Mouse (Mus musculus): Measurements from ENCODE around the gene Sord.
A peak's percentile ranks its signal among the peaks of the same experiment; 100 is the strongest.

Sord gene

DNA sequence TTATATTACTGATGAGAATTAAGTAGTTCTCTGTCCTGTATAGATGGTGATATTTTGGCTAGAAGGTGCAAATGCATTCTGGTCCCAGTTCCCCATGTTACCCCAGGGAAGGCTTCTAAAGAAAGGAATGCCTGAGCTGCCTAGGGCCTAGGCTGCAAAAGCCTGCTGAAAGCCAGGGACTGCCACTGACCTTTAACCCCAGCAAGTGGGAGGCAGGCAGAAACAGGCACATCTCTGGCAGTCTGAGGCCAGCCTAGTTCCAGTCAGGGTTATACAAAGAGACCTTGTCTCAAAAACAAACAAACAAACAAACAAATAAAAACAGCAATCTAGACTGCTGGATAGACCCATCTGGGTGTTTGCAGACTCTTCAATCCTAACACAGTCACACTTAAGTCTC lies 6.2 kb downstream of the Sord start:
- no peak for DNase-seq (ENCODE audit: low read depth, low spot score)

DNA sequence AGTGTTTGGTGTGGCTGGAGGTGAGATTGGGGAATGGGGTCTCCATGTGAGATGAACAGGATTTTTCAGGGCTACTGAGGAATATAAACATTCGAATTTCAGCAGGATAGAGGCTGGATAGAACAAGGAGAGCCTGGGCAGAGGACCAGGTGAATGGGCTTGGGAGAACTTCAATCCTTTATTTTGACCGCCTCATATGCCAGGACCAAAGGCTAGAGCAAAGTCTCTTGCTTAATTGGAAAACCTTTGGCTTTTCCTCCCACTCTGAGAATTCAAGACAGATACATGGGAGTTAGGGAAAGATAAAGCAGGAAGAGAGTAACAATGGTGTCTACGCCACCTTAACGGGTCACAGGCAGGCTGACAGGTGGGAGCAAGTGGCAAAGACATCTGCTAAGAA lies 6.7 kb downstream of the Sord start:
- no peak for DNase-seq (ENCODE audit: low read depth, low spot score)

DNA sequence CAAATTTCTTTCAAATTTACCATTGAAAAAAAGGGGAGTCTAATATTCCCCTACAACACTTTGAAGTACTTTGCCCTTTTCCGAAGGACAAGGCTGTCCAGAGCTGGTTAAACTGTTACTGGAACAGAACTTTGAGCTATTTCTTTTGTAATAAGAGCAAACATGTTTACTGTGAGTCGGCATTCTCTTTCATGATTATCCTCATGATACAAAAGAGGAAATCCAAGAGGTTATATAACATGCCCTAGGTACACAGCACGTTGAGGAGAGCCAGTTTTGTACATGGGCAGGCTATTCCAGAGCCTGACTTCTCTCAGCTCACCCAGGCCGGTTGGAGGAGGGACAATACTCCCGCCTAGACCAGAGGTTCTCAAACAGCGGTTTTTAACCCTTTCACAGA lies 7.4 kb downstream of the Sord start:
- no peak for DNase-seq (ENCODE audit: low read depth, low spot score)

DNA sequence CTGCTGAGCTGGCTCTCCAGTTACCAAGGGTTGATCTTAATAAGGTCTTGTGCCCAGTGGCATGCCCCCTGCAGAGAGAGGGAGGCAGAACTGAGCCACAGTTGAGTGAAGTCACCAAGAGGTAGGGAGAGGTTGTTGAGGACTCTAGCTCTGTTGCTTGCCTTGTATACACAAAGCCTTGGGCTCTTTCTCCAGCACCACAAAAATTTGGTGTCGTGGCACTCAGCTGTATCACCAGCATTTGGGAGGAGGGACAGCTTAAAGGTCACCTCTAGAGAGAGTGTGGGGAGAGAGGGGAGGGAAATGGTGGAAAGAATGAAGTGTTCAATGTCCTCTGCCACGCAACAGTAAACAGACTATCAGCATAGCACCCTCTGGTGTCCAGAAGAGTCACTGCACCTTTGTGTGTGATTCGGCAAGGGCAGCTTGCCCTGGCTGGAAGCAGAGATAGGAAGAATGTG lies 9.2 kb downstream of the Sord start:
- peak; percentile 85 for DNase-seq (ENCODE audit: low read depth, low spot score)

DNA sequence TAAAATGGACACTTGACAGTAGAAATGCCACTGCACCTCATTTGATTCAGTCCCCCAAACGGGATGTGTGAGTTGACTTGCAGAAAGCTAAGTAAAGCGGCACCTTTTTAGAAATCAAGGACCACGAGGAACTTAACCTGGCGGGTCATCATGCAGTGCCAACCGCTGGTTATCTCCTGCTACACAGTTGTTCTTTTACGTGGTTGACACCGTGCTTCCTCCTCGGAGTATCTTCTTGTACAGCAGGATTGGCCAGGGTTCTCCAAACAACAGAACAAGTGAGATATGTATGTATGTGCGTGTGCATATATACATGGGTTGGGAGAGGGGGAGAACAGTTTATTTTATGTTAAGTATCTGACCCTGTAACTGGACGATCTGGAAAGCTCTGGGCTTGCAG lies 13.2 kb downstream of the Sord start:
- DNase-seq (ENCODE audit: low read depth, low spot score): no peak

DNA sequence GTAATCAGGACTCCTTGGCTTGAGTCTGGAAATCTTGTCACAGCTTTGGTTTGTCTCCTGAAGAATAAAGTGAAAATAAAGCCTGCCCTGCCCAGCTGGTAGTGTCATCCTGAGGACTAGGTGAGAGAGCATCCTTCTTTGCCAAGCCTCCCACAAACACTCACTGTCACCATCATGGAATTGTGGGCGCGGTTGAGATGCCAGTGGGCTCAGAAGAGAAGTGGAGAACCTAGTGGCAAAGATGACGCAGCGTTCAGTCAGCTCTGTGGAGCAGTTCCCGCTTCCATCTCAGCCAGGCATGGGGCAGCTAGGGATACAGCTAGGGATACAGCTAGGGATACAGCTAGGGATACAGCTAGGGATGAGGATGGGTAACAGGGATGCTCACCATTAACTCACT lies 21.4 kb downstream of the Sord start:
- DNase-seq (ENCODE audit: low read depth, low spot score): no peak

DNA sequence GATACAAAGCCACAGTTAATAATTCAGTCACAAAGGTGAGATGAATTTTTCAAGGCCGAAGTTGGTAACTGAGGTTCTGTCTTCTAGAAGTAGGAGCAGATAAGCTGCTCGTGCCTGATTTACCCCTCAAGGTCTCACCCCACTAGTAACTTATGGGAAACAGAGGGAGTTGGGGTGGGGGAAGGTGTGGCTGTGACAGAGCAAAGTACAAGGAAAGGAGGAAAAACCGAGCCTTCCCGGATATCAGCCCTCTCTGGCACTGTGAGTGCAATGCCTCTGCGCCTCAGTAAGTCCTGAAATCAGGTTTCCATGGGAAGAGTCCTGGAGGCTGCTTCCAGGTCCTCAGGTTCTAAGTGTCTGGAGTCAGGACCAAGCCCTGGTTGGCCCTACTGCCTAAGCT lies 26.2 kb downstream of the Sord start:
- no peak for DNase-seq (ENCODE audit: low read depth, low spot score)

DNA sequence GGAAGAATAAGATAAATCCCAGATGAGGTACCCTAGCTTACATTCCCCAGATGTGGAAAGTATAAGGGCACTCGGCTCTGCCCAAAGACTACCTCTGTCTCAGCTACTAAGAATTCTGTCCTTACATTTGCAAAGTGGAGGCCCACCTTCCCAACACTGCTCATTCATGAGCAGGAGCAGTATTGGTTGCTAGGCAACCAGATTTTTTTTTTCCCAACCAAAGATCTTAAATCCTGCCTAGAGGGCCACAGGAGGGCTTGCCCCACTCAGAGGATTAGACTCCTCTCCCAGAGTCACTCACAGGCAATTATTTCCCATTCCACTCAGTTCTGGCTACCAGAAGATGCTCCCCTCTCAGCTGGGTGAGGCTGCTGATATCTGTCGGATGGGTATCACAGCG lies 30.1 kb downstream of the Sord start:
- peak; percentile 20 for DNase-seq (ENCODE audit: low read depth, low spot score)

DNA sequence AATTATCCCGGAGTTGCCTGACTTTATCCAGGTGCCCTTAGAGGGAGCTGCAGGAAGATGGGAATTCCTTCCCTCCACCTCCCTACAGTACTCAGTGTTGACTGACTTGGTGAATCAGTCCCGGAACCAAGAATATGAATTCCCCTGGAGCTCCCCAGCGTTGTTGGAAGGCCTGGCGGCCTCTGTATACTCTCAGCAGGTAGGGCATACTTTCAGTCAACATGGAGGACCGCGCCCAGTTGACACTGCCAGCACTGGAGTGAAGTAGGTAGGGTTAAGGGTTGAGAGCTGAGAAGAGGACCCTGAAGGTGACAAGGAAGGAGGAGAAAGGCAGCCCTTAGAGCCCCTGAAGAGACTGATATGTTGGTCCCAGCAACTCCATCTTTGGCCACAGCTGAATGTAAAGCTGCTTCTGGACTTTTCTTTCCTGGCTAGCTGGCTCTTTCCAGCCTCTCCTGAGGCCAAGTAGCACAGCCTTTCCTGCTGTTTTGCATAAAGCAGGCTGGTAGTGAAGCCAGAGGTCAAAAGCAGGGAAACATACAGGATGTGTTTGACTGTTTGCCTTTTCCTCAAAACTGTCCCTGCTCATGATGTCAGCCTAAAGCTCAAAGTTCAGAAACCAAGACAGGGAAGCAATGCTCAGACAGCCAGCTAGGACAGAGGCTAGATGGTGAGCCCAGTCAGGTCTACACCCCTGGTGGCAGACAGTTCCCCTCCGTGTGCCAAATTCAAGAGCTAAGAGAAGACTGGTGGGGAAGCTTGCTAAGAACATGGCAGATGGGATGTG lies 32.1 kb downstream of the Sord start:
- DNase-seq (ENCODE audit: low read depth, low spot score): no peak

DNA sequence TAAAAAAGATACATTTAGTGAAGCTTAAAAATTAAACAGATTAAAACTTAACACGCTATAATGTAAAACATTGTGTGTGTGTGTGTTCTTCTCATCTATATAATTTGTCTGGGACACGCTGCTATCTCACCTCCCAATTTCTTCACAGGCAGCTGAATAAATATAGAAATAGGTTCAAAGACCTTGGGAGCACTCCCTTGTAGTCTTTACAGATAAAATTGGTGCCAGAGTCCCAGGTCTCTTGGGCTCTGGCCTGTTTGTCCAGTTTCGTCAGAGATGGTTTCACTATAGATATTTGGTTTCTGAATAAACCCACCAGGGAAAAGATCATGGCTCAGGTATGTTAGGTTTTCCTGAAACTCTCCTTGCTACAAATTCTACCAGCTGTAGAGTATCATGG lies 44.2 kb downstream of the Sord start:
- no peak for DNase-seq (ENCODE audit: low read depth, low spot score)

DNA sequence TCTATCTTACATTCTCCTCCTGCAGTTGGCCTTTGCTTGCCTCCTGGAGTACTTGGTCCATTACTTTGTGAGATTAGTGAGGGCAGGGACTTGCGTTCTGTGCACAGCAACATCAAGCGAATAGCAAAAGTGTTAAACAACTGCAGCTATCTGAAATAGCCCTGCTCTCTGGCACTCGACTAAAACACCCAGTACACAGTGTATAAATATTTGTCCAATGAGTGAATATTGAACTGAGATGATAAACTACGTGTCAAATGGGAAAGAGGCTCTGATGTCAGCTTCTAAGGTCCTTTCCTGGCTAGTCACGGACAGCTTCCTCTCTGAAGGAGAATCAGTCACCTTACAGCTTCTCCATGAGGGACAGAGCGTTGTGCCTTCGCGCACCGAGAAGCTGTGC lies 49.5 kb downstream of the Sord start:
- no peak for DNase-seq (ENCODE audit: low read depth, low spot score)

DNA sequence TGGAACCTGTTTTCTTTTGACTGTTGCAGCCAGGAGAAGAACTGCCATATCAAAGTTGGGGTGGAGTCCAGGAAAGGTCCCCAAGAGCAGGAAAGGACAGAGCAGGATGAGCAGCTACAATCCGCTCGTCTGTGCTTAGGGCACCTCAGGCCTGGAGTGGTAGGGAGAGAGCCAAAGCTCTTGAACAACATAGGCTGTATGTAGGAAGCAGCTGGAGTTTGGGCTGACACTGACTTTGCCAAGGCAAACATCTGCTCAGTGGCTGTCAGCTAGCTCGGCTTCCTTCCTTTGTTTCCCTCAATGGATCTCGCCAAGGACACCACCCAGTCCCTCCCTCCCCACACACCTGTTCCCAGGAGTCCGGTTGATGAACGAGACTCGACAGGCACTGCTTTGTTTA lies 51.6 kb downstream of the Sord start:
- no peak for DNase-seq (ENCODE audit: low read depth, low spot score)

DNA sequence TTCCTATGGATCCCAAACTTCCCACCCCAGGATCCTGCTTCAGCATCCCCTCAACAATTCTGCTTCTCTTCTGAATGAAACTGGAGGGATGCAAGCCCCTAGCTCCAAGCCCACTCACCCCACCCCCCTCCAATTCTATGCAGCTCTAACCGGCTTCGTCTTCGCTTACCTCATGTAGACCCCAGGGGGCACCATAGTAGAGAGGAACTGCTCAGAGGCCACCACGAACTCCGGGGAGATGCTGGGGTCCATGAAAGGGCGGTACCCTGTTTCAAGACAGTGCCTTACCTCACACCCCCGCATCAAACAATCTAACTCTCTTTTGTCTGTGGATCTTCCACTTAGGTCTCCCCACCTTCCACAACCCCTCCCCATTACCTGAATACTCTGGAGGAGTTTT lies 60.4 kb downstream of the Sord start:
- no peak for DNase-seq (ENCODE audit: low read depth, low spot score)

DNA sequence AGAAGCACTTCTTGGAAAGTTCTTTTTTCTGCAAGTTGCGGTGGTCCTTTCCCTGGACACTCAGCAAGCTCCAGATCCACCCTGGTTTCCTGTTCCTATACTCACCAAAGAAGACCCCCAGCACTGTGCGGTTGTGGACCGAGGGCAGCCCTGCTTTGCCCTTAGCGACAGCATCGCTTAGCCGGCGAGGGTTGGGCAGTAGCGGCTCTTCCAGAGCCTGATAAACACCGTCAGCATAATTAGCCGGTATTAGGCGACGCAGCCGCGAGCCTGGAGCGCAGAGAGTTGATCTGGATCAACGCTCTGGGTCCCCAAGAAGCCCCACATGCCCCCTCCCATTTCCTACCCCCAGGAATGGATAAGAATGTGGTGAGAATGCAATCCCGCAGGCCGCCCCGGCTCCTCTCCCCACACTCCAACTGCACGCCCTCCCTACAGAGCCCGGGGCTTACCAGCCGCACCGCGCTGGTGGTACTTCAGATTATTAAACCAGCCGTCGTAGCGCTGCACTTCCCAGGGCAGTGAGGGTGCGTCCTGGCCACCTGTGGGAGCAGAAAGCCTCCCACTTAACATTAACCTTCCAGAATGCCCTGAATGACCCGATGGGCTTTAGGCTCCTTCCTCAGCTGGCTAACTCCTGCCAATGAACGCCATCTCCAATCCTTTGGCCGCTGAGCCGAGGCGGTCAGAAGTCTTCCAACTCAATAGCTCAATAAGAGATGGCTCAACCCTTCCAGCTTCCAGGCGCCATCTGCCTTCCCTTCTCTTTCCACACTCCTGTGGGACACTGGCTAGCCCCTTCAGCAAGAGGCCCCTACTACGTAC lies 62.9 kb downstream of the Sord start:
- no peak for DNase-seq (ENCODE audit: low read depth, low spot score)

DNA sequence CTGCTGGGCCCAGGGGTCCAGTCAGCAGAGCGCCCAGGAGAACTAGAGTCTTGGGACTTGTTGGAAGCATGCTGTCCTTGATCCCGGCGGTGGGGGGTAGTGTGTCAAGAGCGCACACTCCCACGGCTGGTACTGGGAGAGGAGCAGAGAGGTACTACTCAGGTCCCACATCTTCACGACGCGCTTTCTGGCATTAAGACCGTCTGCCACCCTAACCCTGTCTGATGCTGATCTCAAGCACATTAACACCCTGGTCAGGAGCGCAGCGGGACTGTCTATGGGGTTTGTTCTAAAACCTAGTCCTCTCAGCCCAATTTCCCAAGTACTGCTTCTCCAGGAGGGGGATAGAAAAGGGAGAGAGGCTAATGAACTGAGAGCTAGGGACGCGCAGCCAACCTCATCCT lies 63.5 kb downstream of the Sord start, which contains the start of gene Duox2:
Gene Duox2, minus strand, starts transcription at position 354 of the 404 bp plus-strand sequence.
- DNase-seq (ENCODE audit: low read depth, low spot score): no peak

DNA sequence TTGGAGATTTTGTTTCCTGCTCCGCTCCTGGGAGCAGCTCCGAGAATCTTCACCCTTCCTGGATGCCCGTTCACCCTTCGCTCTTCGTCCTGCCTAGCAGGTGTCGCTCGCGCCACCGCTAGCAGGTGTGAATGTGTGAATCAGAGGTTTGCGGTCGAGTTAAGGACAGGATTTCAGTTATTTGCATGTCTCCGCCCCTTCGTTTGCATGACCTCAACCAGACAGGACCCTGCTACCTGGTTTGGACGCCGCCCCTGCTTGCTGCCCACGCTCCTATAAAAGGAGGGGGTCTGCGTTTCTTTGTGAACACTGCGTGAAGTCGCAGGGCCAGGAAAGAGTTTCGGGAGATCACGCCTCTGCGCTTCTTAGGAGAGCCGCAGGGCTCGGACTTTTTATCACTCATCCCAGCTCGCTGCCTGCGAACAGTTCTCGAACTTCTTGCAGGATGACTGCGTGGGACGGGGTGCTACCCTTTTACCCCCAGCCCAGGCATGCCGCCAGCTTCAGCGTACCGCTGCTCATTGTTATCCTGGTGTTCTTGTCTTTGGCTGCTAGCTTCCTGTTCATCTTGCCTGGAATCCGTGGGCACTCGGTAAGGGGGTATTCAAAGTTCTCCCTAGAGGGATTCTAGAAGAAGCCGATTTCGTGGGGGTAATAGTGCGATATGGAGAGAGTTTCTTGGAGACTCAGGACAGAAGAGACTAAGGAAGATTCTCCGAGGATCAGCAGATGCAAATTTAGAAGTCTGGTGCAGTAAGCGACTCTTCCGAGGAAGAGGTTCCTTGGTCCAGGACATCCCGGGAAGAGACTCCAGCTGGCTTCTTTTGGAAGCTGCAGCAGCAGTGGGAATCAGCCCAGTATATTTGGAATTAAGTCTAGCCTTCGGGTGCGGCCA lies 64.3 kb downstream of the Sord start, which contains the start of gene Duoxa2:
Gene Duoxa2, plus strand, starts transcription at position 305 of the 895 bp plus-strand sequence.
- DNase-seq (ENCODE audit: low read depth, low spot score): peak; percentile 83

DNA sequence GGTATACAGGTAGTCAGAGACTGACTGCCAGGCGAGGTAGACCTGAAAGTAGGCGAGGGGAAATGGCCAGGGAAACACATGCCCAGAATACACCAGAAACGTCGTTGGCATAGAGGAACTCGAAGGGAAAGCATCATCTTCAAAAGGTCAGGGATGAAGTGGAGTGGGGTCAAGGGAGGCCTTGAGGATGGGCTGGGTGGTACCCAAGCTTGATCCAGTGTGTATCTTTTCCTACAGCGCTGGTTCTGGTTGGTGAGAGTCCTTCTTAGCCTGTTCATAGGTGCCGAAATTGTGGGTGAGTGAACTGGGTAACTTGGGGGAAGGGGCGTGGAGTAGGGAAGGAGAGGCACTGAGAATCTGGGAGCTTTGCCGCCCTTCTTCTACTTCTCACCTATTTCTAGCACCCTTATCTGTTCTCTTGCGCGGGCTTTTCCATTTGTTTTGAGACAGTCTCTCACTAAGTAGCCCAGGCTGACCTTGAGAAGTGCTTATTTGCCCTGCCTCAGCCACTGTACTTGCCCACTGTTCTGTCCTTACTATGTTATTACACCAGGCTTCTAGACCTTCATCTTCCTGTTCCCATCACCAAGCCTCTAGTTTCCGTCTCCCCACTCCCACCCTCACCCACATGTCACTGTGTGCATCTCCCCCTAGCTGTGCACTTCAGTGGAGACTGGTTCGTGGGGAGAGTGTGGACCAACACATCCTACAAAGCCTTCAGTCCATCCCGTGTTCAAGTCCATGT lies 65.5 kb downstream of the Sord start:
- DNase-seq (ENCODE audit: low read depth, low spot score): no peak

DNA sequence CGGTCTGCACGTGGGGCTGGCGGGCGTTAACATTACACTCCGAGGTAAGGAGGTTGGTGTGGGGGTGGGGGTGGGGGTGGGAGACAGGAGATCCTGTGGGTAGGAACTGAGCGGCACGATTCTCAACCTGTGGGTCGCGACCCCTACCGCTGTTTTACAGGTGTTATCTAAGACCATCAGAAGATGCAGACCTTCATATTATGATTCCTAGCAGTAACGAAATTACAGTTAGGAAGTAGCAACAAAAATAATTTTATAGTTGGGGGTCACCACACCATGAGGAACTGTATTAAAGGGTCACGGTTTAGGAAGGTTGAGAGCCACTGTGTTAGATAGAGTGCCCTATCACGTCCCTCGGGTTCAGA lies 66.1 kb downstream of the Sord start:
- DNase-seq (ENCODE audit: low read depth, low spot score): no peak

DNA sequence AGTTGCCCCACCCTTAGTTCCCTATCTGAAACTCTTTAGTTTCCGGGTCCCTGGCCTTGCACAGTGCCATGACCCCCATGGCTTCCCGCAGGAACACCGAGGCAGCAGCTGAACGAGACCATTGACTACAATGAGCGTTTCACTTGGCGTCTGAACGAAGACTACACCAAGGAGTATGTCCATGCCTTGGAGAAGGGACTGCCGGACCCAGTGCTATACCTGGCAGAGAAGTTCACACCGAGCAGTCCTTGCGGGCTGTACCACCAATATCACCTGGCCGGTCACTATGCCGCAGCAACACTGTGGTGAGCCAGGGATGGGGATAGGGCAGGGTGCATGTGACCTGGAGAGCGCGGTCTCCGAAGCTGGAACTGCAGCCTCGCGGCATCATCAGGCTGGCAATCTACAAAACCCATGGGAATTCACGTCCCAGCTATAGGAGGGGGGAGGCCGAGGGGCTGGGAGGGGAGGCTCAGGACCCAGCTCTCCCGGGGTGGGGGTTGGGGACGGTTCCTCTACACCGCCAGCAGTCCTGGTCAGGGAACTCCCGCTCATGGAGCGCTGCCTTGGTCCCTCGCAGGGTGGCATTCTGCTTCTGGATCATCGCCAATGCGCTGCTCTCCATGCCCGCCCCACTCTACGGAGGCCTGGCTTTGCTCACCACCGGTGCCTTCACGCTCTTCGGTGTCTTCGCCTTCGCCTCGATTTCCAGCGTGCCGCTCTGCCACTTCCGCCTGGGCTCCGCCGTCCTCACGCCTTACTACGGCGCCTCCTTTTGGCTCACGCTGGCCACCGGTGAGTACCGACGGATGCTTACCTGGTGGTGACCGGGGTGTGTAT lies 66.8 kb downstream of the Sord start:
- DNase-seq (ENCODE audit: low read depth, low spot score): no peak

DNA sequence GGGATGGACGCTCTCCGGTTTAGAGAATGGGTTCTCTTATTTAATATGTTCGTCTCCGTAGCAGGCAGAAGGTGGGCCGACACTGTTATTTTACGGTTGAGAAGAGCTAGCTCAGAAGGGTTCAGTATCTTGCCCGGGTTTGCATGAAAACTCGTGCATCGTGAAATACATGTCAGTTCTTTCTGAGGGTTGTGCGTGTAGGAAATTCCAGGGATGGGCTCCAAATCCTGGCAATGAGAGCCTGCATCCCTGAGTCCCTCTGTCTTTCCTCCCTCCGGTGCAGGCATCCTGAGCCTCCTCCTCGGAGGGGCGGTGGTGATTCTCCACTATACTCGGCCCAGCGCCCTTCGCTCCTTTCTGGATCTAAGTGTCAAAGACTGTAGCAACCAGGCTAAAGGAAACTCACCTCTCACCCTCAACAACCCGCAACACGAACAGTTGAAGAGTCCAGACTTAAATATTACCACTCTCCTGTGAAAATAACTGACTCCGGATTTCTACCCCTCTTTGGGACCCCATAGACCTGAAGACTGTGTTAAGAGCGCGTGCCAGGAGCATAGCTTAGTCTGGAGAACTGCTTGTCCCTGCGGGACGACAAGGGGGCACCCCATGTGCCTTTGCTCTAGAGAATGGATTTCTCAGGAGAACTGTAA lies 67.5 kb downstream of the Sord start:
- no peak for DNase-seq (ENCODE audit: low read depth, low spot score)
